Mouse (Mus musculus): ENCODE results near the gene Rab20. TPM values are rescaled to one million over a fixed set of nuclear protein-coding genes. Genes with fewer than 3 reads are reported as not detected.

The Rab20 gene
- polyA plus RNA-seq, 1 experiment = 15.0 TPM

GRCm38 (mm10) chr8:11452974-11453373 lies 25.5 kb downstream of the Rab20 start:
- no peak for DNase-seq
- H3K27ac ChIP-seq (ENCODE audit: control insufficient read depth, insufficient read depth, low read length) = no peak overlapping the region
- WGBS = 3% methylated on average over 4 of the region's 4 CpGs

GRCm38 (mm10) chr8:11452559-11452958 lies 26.0 kb downstream of the Rab20 start:
- Histone ChIP-seq H3K36me3 (ENCODE audit: control insufficient read depth, insufficient read depth, low read length) (no peaks in the 10 kb centered on the region), H3K27me3 (ENCODE audit: control insufficient read depth, insufficient read depth, low read length) (no peaks in the 10 kb centered on the region), H3K4me1 (replicated peaks; ENCODE audit: control insufficient read depth, insufficient read depth, low read length) (peaks cover 28% of the 10 kb centered on the region), H3K27ac (ENCODE audit: control insufficient read depth, insufficient read depth, low read length) (no peak overlapping the region), H3K4me3 (ENCODE audit: control insufficient read depth, insufficient read depth, low read length) (no peak overlapping the region)
- TF ChIP-seq CTCF (IDR thresholded peaks at IDR 0.05; ENCODE audit: borderline replicate concordance, control insufficient read depth, extremely low read depth, insufficient read depth, low read length, poor library complexity) = no peak
- no peak for TF ChIP-seq POLR2A (IDR thresholded peaks at IDR 0.05; ENCODE audit: control insufficient read depth, extremely low read depth, insufficient read depth, low read length, poor library complexity)
- WGBS = 3% methylated on average over 3 of the region's 3 CpGs
- DNase-seq = no peak

More at GRCm38 (mm10) chr8:11452974-11453373, 25.5 kb downstream of the Rab20 start:
- Histone ChIP-seq H3K27me3 (ENCODE audit: control insufficient read depth, insufficient read depth, low read length) (no peaks in the 10 kb centered on the region), H3K4me3 (ENCODE audit: control insufficient read depth, insufficient read depth, low read length) (no peak overlapping the region), H3K4me1 (replicated peaks; ENCODE audit: control insufficient read depth, insufficient read depth, low read length) (peaks cover 28% of the 10 kb centered on the region), H3K36me3 (ENCODE audit: control insufficient read depth, insufficient read depth, low read length) (no peaks in the 10 kb centered on the region)
- TF ChIP-seq POLR2A (IDR thresholded peaks at IDR 0.05; ENCODE audit: control insufficient read depth, extremely low read depth, insufficient read depth, low read length, poor library complexity) = no peak

DNA sequence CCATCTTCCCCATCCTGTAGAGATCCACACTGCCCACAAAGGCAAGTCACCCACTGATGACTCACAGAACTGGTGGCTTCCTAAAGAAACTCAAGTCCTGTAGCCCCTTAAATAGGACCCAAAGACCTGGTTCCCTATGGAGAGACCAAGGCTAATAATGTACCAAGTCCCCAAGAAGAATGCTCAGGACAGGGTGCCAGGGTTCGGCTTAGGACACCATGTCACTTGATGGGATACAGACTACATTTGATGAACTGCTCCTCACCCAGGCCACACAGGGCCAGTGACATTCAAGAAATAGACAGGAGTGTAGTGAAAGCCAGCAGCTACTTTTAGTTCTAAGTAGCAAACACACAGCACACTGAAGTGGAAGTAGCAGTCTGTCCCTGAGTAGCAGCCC lies 26.4 kb downstream of the Rab20 start:
- Histone ChIP-seq H3K4me1 (replicated peaks; ENCODE audit: control insufficient read depth, insufficient read depth, low read length) (peaks cover 28% of the 10 kb centered on the region), H3K27me3 (ENCODE audit: control insufficient read depth, insufficient read depth, low read length) (no peaks in the 10 kb centered on the region), H3K36me3 (ENCODE audit: control insufficient read depth, insufficient read depth, low read length) (no peaks in the 10 kb centered on the region), H3K4me3 (ENCODE audit: control insufficient read depth, insufficient read depth, low read length) (no peak overlapping the region), H3K27ac (ENCODE audit: control insufficient read depth, insufficient read depth, low read length) (no peak overlapping the region)
- no peak for DNase-seq
- WGBS = 86% methylated on average over 1 of the region's 1 CpGs
- TF ChIP-seq POLR2A (IDR thresholded peaks at IDR 0.05; ENCODE audit: control insufficient read depth, extremely low read depth, insufficient read depth, low read length, poor library complexity) = no peak
- no peak for TF ChIP-seq CTCF (IDR thresholded peaks at IDR 0.05; ENCODE audit: borderline replicate concordance, control insufficient read depth, extremely low read depth, insufficient read depth, low read length, poor library complexity)

DNA sequence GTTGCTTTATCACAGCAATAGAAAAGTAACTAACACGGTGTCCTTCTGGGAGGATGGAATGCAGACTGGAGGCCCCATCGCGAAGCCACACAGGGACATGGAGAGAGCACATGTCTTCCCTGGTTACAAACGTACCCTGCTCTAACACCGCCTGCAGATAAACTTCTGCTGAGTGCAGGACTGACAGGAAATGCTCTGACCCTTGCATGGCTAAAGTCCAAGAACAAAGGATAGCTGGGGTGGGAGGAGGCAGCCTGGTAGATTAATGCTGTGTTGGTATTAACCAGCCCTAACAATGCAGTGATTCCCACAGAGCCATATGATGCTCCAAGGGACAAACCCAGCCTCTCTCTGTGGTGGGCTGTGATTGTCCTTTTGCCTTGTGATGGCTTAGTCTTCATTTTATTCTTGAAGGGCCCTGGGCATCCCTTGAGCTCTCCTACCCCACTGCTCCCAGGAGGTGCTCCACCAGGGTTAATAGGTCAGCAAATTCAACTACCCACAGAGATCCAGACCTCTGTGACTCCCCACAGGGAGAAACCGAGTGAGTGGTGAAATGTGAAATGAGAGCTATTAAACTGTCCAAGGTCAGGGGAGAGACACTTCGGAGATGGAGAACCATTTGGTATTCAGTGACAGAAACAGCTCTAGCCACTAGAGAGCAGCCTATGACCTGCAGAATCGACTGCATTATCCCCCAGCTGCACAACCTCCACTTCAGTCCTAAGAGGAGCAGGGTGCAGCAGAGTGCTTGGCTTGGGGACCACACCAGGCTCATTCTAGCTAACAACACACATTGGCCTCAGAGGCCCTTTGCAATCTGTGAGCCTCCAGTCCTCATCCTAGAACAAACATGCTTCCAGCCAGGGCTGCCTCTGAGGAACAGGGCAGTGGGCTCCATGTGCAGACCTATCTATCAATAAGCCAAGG lies 28.1 kb downstream of the Rab20 start:
- no peak for TF ChIP-seq POLR2A (IDR thresholded peaks at IDR 0.05; ENCODE audit: control insufficient read depth, extremely low read depth, insufficient read depth, low read length, poor library complexity)
- no peak for TF ChIP-seq CTCF (IDR thresholded peaks at IDR 0.05; ENCODE audit: borderline replicate concordance, control insufficient read depth, extremely low read depth, insufficient read depth, low read length, poor library complexity)
- Histone ChIP-seq H3K4me1 (replicated peaks; ENCODE audit: control insufficient read depth, insufficient read depth, low read length) (peaks cover 23% of the 10 kb centered on the region), H3K4me3 (ENCODE audit: control insufficient read depth, insufficient read depth, low read length) (no peak overlapping the region), H3K27me3 (ENCODE audit: control insufficient read depth, insufficient read depth, low read length) (no peaks in the 10 kb centered on the region), H3K36me3 (ENCODE audit: control insufficient read depth, insufficient read depth, low read length) (no peaks in the 10 kb centered on the region), H3K27ac (ENCODE audit: control insufficient read depth, insufficient read depth, low read length) (no peak overlapping the region)
- 48% methylated on average over 8 of the region's 8 CpGs for WGBS
- no peak for DNase-seq

- Histone ChIP-seq H3K4me3 (ENCODE audit: control insufficient read depth, insufficient read depth, low read length) (no peak overlapping the region), H3K4me1 (replicated peaks; ENCODE audit: control insufficient read depth, insufficient read depth, low read length) (peaks cover 13% of the 10 kb centered on the region), H3K36me3 (ENCODE audit: control insufficient read depth, insufficient read depth, low read length) (no peaks in the 10 kb centered on the region), H3K27ac (ENCODE audit: control insufficient read depth, insufficient read depth, low read length) (no peak overlapping the region), H3K27me3 (ENCODE audit: control insufficient read depth, insufficient read depth, low read length) (no peaks in the 10 kb centered on the region)
- no peak for DNase-seq
- 95% methylated on average over 23 of the region's 23 CpGs for WGBS
- TF ChIP-seq POLR2A (IDR thresholded peaks at IDR 0.05; ENCODE audit: control insufficient read depth, extremely low read depth, insufficient read depth, low read length, poor library complexity) (no peak), CTCF (IDR thresholded peaks at IDR 0.05; ENCODE audit: borderline replicate concordance, control insufficient read depth, extremely low read depth, insufficient read depth, low read length, poor library complexity) (no peak)
Observed at GRCm38 (mm10) chr8:11447910-11448570, 30.5 kb downstream of the Rab20 start.

DNA sequence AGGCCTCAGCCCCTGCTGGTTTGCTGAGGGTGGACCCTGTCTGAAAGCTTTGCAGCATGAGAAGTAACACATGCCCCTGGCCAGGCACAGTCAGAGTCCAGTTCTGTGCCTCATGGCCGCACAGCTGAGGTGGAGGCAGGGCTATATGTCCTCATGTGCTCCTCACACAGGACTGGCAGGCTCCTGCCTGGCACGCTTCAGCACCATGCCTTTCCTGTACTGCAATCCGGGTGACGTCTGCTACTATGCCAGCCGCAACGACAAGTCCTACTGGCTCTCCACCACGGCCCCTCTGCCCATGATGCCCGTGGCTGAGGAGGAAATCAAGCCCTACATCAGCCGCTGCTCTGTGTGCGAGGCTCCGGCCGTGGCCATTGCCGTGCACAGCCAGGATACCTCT lies 32.7 kb downstream of the Rab20 start:
- Histone ChIP-seq H3K4me3 (ENCODE audit: control insufficient read depth, insufficient read depth, low read length) (no peak overlapping the region), H3K4me1 (replicated peaks; ENCODE audit: control insufficient read depth, insufficient read depth, low read length) (0 out of 2 replicates have a peak, but pooled peaks cover 4% of the 10 kb centered on the region), H3K27ac (ENCODE audit: control insufficient read depth, insufficient read depth, low read length) (no peak overlapping the region), H3K36me3 (ENCODE audit: control insufficient read depth, insufficient read depth, low read length) (no peaks in the 10 kb centered on the region), H3K27me3 (ENCODE audit: control insufficient read depth, insufficient read depth, low read length) (no peaks in the 10 kb centered on the region)
- no peak for TF ChIP-seq POLR2A (IDR thresholded peaks at IDR 0.05; ENCODE audit: control insufficient read depth, extremely low read depth, insufficient read depth, low read length, poor library complexity)
- TF ChIP-seq CTCF (IDR thresholded peaks at IDR 0.05; ENCODE audit: borderline replicate concordance, control insufficient read depth, extremely low read depth, insufficient read depth, low read length, poor library complexity) = no peak
- 95% methylated on average over 13 of the region's 13 CpGs for whole genome bisulfite sequencing
- DNase-seq = no peak
